In genomic region chr9:37207929-37208411, GRCm38 (mm10) we compare ENCODE assay signal across 7 mouse cellular contexts. TPM values are rescaled to one million over a fixed set of nuclear protein-coding genes. Genes with fewer than 3 reads are reported as not detected.
DNase-seq lines count a peak whose midpoint lies in the region; ATAC-seq and TF ChIP-seq lines count a peak whose summit lies in the region.

Gene Tmem218 (plus strand): TSS chr9:37208223.

- peak; percentile 90 for DNase-seq in adrenal gland, postnatal 10 days
- DNase-seq in embryonic facial prominence, embryonic 10.5 days (ENCODE audit: low spot score) = peak; percentile 94
- DNase-seq in gonadal fat pad, adult 2 months (ENCODE audit: low read depth) = peak; percentile 96
- DNase-seq in left cerebral cortex, postnatal 4 days = peak; percentile 92

- H3K27me3 ChIP-seq in embryonic facial prominence, embryonic 10.5 days (replicated peaks; ENCODE audit: low read depth, poor library complexity, severe bottlenecking) = no peaks in the 10 kb centered on the region
- no peaks in the 10 kb centered on the region for H3K27me3 ChIP-seq in intestine, postnatal 0 days (replicated peaks; ENCODE audit: control insufficient read depth, insufficient read depth, low read length)
- H3K27me3 ChIP-seq in midbrain, embryonic 12.5 days = no peaks in the 10 kb centered on the region
- no peaks in the 10 kb centered on the region for H3K27me3 ChIP-seq in small intestine, adult 2 months (ENCODE audit: control insufficient read depth, insufficient read depth, low read length)

- H3K9me3 ChIP-seq in embryonic facial prominence, embryonic 10.5 days = no peaks in the 10 kb centered on the region
- H3K9me3 ChIP-seq in intestine, postnatal 0 days (ENCODE audit: control insufficient read depth) = no peaks in the 10 kb centered on the region
- H3K9me3 ChIP-seq in midbrain, embryonic 12.5 days = no peaks in the 10 kb centered on the region

- intact Hi-C loops in left cerebral cortex, postnatal 4 days (cut with DNase I) = no loop called here

- TF ChIP-seq POLR2A in small intestine, adult 2 months (IDR thresholded peaks at IDR 0.05; ENCODE audit: low read depth, low read length) = no peak; the same call in 1 of the 2 replicates

- H3K4me2 ChIP-seq in intestine, postnatal 0 days (replicated peaks; ENCODE audit: low read depth) = peak within 1 kb of the TSS; percentile 79
- peak within 1 kb of the TSS; percentile 71 for H3K4me2 ChIP-seq in midbrain, embryonic 12.5 days (replicated peaks)

- peak within 1 kb of the TSS; percentile 35; the same call in 1 of the 2 replicates for H3K9ac ChIP-seq in intestine, postnatal 0 days (ENCODE audit: low read depth, low read length)
- peak within 1 kb of the TSS; percentile 76 for H3K9ac ChIP-seq in midbrain, embryonic 12.5 days (replicated peaks)

- TF ChIP-seq CTCF in intestine, postnatal 0 days (IDR thresholded peaks at IDR 0.05; ENCODE audit: low read depth) = no peak
- no peak for TF ChIP-seq CTCF in small intestine, adult 2 months (IDR thresholded peaks at IDR 0.05; ENCODE audit: extremely low read depth, insufficient read length, insufficient replicate concordance, low read depth, low read length)

- peak within 1 kb of the TSS; percentile 70 for H3K4me3 ChIP-seq in embryonic facial prominence, embryonic 10.5 days
- H3K4me3 ChIP-seq in intestine, postnatal 0 days (ENCODE audit: low read depth, low read length) = peak within 1 kb of the TSS; percentile 57
- peak within 1 kb of the TSS; percentile 73 for H3K4me3 ChIP-seq in midbrain, embryonic 12.5 days
- H3K4me3 ChIP-seq in small intestine, adult 2 months (ENCODE audit: low read depth, low read length) = peak within 1 kb of the TSS; percentile 84

- H3K4me1 ChIP-seq in embryonic facial prominence, embryonic 10.5 days = peaks cover 20% of the 10 kb centered on the region
- H3K4me1 ChIP-seq in intestine, postnatal 0 days (replicated peaks; ENCODE audit: control insufficient read depth, insufficient read depth, low read length) = 0 out of 2 replicates have a peak, but pooled peaks cover 4% of the 10 kb centered on the region
- H3K4me1 ChIP-seq in midbrain, embryonic 12.5 days = peaks cover 17% of the 10 kb centered on the region
- H3K4me1 ChIP-seq in small intestine, adult 2 months (ENCODE audit: control insufficient read depth, insufficient read depth, insufficient read length, low read length) = no peaks in the 10 kb centered on the region

- H3K36me3 ChIP-seq in embryonic facial prominence, embryonic 10.5 days (replicated peaks) = no peaks in the 10 kb centered on the region
- no peaks in the 10 kb centered on the region for H3K36me3 ChIP-seq in intestine, postnatal 0 days (ENCODE audit: control insufficient read depth, insufficient read depth)
- no peaks in the 10 kb centered on the region for H3K36me3 ChIP-seq in midbrain, embryonic 12.5 days
- H3K36me3 ChIP-seq in small intestine, adult 2 months (ENCODE audit: control insufficient read depth, insufficient read depth, low read length) = no peaks in the 10 kb centered on the region

- WGBS in embryonic facial prominence, embryonic 10.5 days = under 1% methylated on average over 21 of the region's 21 CpGs
- under 1% methylated on average over 21 of the region's 21 CpGs for WGBS in intestine, postnatal 0 days
- WGBS in midbrain, embryonic 12.5 days = under 1% methylated on average over 21 of the region's 21 CpGs
- WGBS in small intestine, adult 2 months = under 1% methylated on average over 21 of the region's 21 CpGs

- ATAC-seq in intestine, postnatal 0 days = peak; percentile 100
- ATAC-seq in midbrain, embryonic 12.5 days (ENCODE audit: low FRiP score, low read depth) = peak; percentile 100

- peak within 1 kb of the TSS; percentile 92 for H3K27ac ChIP-seq in embryonic facial prominence, embryonic 10.5 days (replicated peaks)
- peak within 1 kb of the TSS; percentile 60; the same call in 1 of the 2 replicates for H3K27ac ChIP-seq in intestine, postnatal 0 days (ENCODE audit: low read depth, low read length)
- H3K27ac ChIP-seq in midbrain, embryonic 12.5 days (replicated peaks) = peak within 1 kb of the TSS; percentile 86
- H3K27ac ChIP-seq in small intestine, adult 2 months (ENCODE audit: insufficient read depth, low read depth, low read length) = peak within 1 kb of the TSS; percentile 59

RNA-seq across cellular contexts. Expression of gene Tmem218, which starts in this region (rescaled TPM):
- 1 to 10 TPM; 5.8 to 7.3 TPM for total RNA-seq in adrenal gland, postnatal 10 days (2021)
- polyA plus RNA-seq in embryonic facial prominence, embryonic 10.5 days (2016; fragmentation: Nextera tagmentation; extraction: Ambion mirVana) = 10.2 and 10.8 TPM in 2 replicates
- polyA plus RNA-seq in gonadal fat pad, adult 2 months (2012; rRNA removed) = 4.2 and 5.8 TPM in 2 replicates
- 6.1 and 7.1 TPM in 2 replicates for polyA plus RNA-seq in intestine, postnatal 0 days (2015; fragmentation: Nextera tagmentation; extraction: Ambion mirVana)
- 1 to 10 TPM; 6.1 to 6.5 TPM for total RNA-seq in left cerebral cortex, postnatal 4 days (2021)
- polyA plus RNA-seq in midbrain, embryonic 12.5 days (2016; fragmentation: Nextera tagmentation; extraction: Ambion mirVana) = 15.4 and 16.2 TPM in 2 replicates
- 0.52 and 0.66 TPM in 2 replicates for polyA plus RNA-seq in small intestine, adult 2 months (2012; rRNA removed)

Comparison
In these comparisons a context has a peak if more than half of its experiments do, and no peak if none do; other contexts are left out.
1. Peak in every context shown above with its lines: DNase-seq, ATAC-seq, H3K4me3 ChIP-seq and H3K27ac ChIP-seq.